17 mouse cellular contexts compared by ENCODE assay signal in genomic region chrX:101889384-101889783, GRCm38 (mm10). TPM values are rescaled to one million over a fixed set of nuclear protein-coding genes. Genes with fewer than 3 reads are reported as not detected.
A peak's percentile ranks its signal among the peaks of the same experiment; 100 is the strongest.
DNase-seq lines count a peak whose midpoint lies in the region; ATAC-seq and TF ChIP-seq lines count a peak whose summit lies in the region.
"Had no signal": no experiment of that assay in that cellular context is flagged by ENCODE, and none has a peak within 500 bp of the region (broad histone marks: within the 10 kb centered on the region; RNA-seq: fewer than 3 reads in every experiment).

No protein-coding gene starts in this region.

- H3K27ac ChIP-seq in cerebellum, adult 2 months (ENCODE audit: insufficient read depth, low read length), result no peak overlapping the region
- H3K27ac ChIP-seq in liver, adult 2 months (replicated peaks; ENCODE audit: insufficient read depth, low read depth, low read length), result no peak overlapping the region
- H3K27ac ChIP-seq in kidney, postnatal 0 days, result no peak overlapping the region
- H3K27ac ChIP-seq: heart, embryonic 15.5 days; hindbrain, embryonic 13.5 days; limb, embryonic 12.5 days; neural tube, embryonic 13.5 days had no signal

- DNase-seq in cerebellum, adult 9-11 months, result peak; percentile 33
- no peak for DNase-seq in cerebellum, adult 2 months
- peak; percentile 14 for DNase-seq in liver, adult 2 months (ENCODE audit: extremely low read depth, low read depth, low spot score)
- no peak for DNase-seq in liver
- no peak for DNase-seq in kidney, postnatal 0 days (ENCODE audit: low spot score)
- no peak for DNase-seq in frontal cortex, adult 2 months (ENCODE audit: extremely low spot score in 1 of 2, low spot score in 1 of 2)
- no peak for DNase-seq in urinary bladder, postnatal 36 days (ENCODE audit: low spot score in 2 of 2)
- DNase-seq: B cell, adult 2 months; right cerebral cortex, postnatal 4 days; thymus, adult 18-20 months had no signal

- 27% methylated on average over 4 of the region's 4 CpGs for WGBS in cerebellum, adult 2 months
- 50% methylated on average over 4 of the region's 4 CpGs for WGBS in liver, adult 2 months
- 58% methylated on average over 4 of the region's 4 CpGs for WGBS in kidney, postnatal 0 days

- no peak overlapping the region for H3ac ChIP-seq in myocyte (ENCODE audit: control insufficient read depth, insufficient read length)

- TF ChIP-seq POLR2A in cerebellum, adult 2 months (IDR thresholded peaks at IDR 0.05; ENCODE audit: borderline replicate concordance, insufficient read depth, low read length), result no peak
- no peak for TF ChIP-seq POLR2A in liver, adult 2 months (IDR thresholded peaks at IDR 0.05; ENCODE audit: extremely low read depth, insufficient read depth, low read length)
- no peak for TF ChIP-seq POLR2A in myocyte (IDR thresholded peaks at IDR 0.05; ENCODE audit: insufficient read length, low read depth)

- no peak overlapping the region for H3K4me3 ChIP-seq in cerebellum, adult 2 months (replicated peaks; ENCODE audit: insufficient read depth, low read depth, low read length)
- no peak overlapping the region for H3K4me3 ChIP-seq in liver, adult 2 months (ENCODE audit: insufficient read depth, low read depth, low read length)
- H3K4me3 ChIP-seq in kidney, postnatal 0 days (replicated peaks; ENCODE audit: low read depth, low read length), result no peak overlapping the region
- no peak overlapping the region for H3K4me3 ChIP-seq in myocyte
- H3K4me3 ChIP-seq: heart, embryonic 15.5 days; hindbrain, embryonic 13.5 days; limb, embryonic 12.5 days; megakaryocyte, embryonic 14.5 days; neural tube, embryonic 13.5 days had no signal

- no peak overlapping the region for H3K4me2 ChIP-seq in kidney, postnatal 0 days (ENCODE audit: low read length)
- H3K4me2 ChIP-seq in myocyte (ENCODE audit: low read depth), result peak overlapping the region; percentile 52
- H3K4me2 ChIP-seq: heart, embryonic 15.5 days; hindbrain, embryonic 13.5 days; limb, embryonic 12.5 days; neural tube, embryonic 13.5 days had no signal

- ATAC-seq in kidney, postnatal 0 days (replicated peaks; ENCODE audit: low FRiP score, low read depth), result peak; percentile 57
- ATAC-seq: intestine, postnatal 0 days had no signal

- no peaks in the 10 kb centered on the region for H3K9me3 ChIP-seq in kidney, postnatal 0 days (replicated peaks; ENCODE audit: low read length)
- H3K9me3 ChIP-seq: heart, embryonic 15.5 days; hindbrain, embryonic 13.5 days; limb, embryonic 12.5 days; megakaryocyte, embryonic 14.5 days; neural tube, embryonic 13.5 days had no signal

- no peak overlapping the region for H3K9ac ChIP-seq in liver, adult 2 months (ENCODE audit: low read depth, low read length)
- no peak overlapping the region for H3K9ac ChIP-seq in kidney, postnatal 0 days (ENCODE audit: low read depth, low read length)
- H3K9ac ChIP-seq: heart, embryonic 15.5 days; hindbrain, embryonic 13.5 days; limb, embryonic 12.5 days; neural tube, embryonic 13.5 days had no signal

- H3K4me1 ChIP-seq in cerebellum, adult 2 months (ENCODE audit: control insufficient read depth, insufficient read depth, low read length), result peaks cover 20% of the 10 kb centered on the region
- no peaks in the 10 kb centered on the region for H3K4me1 ChIP-seq in liver, adult 2 months (ENCODE audit: control insufficient read depth, insufficient read depth, low read length)
- no peaks in the 10 kb centered on the region for H3K4me1 ChIP-seq in kidney, postnatal 0 days (replicated peaks; ENCODE audit: insufficient read depth, low read length)
- H3K4me1 ChIP-seq: hindbrain, embryonic 13.5 days; limb, embryonic 12.5 days; neural tube, embryonic 13.5 days had no signal

- TF ChIP-seq CTCF in cerebellum, adult 2 months (IDR thresholded peaks at IDR 0.05; ENCODE audit: borderline replicate concordance, insufficient read depth, low read depth, low read length), result no peak
- no peak for TF ChIP-seq CTCF in liver, adult 2 months (IDR thresholded peaks at IDR 0.05; ENCODE audit: low read depth, low read length)
- no peak for TF ChIP-seq CTCF in kidney, postnatal 0 days (IDR thresholded peaks at IDR 0.05; ENCODE audit: low read depth)

- H3K36me3 ChIP-seq in liver, adult 2 months (ENCODE audit: control insufficient read depth, insufficient read depth, low read length), result no peaks in the 10 kb centered on the region
- H3K36me3 ChIP-seq in kidney, postnatal 0 days (ENCODE audit: insufficient read depth, low read length), result no peaks in the 10 kb centered on the region
- no peaks in the 10 kb centered on the region for H3K36me3 ChIP-seq in myocyte (ENCODE audit: control insufficient read depth, insufficient read depth)
- H3K36me3 ChIP-seq: heart, embryonic 15.5 days; hindbrain, embryonic 13.5 days; limb, embryonic 12.5 days; neural tube, embryonic 13.5 days had no signal

- H3K79me2 ChIP-seq in liver, adult 2 months (ENCODE audit: control insufficient read depth, insufficient read depth, low read length), result no peaks in the 10 kb centered on the region
- H3K79me2 ChIP-seq in myocyte (ENCODE audit: control insufficient read depth, insufficient read depth), result no peaks in the 10 kb centered on the region

- no peaks in the 10 kb centered on the region for H3K27me3 ChIP-seq in cerebellum, adult 2 months (ENCODE audit: control insufficient read depth, insufficient read depth, low read length)
- no peaks in the 10 kb centered on the region for H3K27me3 ChIP-seq in liver, adult 2 months (ENCODE audit: control insufficient read depth, insufficient read depth, low read length)
- H3K27me3 ChIP-seq in kidney, postnatal 0 days (ENCODE audit: insufficient read depth, low read length), result no peaks in the 10 kb centered on the region
- H3K27me3 ChIP-seq in myocyte (ENCODE audit: control insufficient read depth, insufficient read depth, insufficient read length), result no peaks in the 10 kb centered on the region

TF ChIP-seq in myocyte, 11 proteins besides CTCF, POLR2A, EP300 and RAD21:
- TF ChIP-seq MYOG (IDR thresholded peaks at IDR 0.05; ENCODE audit: control insufficient read depth in 1 of 3, insufficient read depth in 1 of 3, insufficient read length in 2 of 3, low read depth in 2 of 3) (peak in 1 of 3 experiments; percentile 25), CEBPB (IDR thresholded peaks at IDR 0.05; ENCODE audit: insufficient read depth, poor library complexity, severe bottlenecking) (no peak), POLR2AphosphoS2 (IDR thresholded peaks at IDR 0.05; ENCODE audit: insufficient read length, low read depth) (no peak), TCF12 (IDR thresholded peaks at IDR 0.05; ENCODE audit: insufficient read depth, poor library complexity, severe bottlenecking) (no peak)

RNA-seq across cellular contexts. Expression of gene Nhsl2, which starts 40.2 kb away (rescaled TPM):
- 13.1 and 15.7 TPM in 2 replicates for polyA plus RNA-seq in cerebellum, adult 2 months (2012; rRNA removed)
- 0.46 and 0.54 TPM in 2 replicates for total RNA-seq in liver, adult 2 months (2014; rRNA removed)
- 0.15 and 0.27 TPM in 2 replicates for polyA plus RNA-seq in liver, adult 2 months (2012; rRNA removed)
- polyA plus RNA-seq in kidney, postnatal 0 days (2015; fragmentation: Nextera tagmentation; extraction: Ambion mirVana), result 4.9 and 5.5 TPM in 2 replicates
- 0.25 TPM for polyA plus RNA-seq in myocyte (2012; fragmentation: generic; extraction: Trizol)
- polyA plus RNA-seq in frontal cortex, adult 2 months (2012; rRNA removed), result 12.1 and 12.2 TPM in 2 replicates

Comparison
In these comparisons a context has a peak if more than half of its experiments do, and no peak if none do; other contexts are left out.
1. DNase-seq: peak in cerebellum, adult 9-11 months (single experiment) and liver, adult 2 months (single experiment); none in cerebellum, adult 2 months (0 of 2), liver (single experiment), kidney, postnatal 0 days (single experiment), frontal cortex, adult 2 months (0 of 2) and urinary bladder, postnatal 36 days (0 of 2).